In the genomic region with DNA sequence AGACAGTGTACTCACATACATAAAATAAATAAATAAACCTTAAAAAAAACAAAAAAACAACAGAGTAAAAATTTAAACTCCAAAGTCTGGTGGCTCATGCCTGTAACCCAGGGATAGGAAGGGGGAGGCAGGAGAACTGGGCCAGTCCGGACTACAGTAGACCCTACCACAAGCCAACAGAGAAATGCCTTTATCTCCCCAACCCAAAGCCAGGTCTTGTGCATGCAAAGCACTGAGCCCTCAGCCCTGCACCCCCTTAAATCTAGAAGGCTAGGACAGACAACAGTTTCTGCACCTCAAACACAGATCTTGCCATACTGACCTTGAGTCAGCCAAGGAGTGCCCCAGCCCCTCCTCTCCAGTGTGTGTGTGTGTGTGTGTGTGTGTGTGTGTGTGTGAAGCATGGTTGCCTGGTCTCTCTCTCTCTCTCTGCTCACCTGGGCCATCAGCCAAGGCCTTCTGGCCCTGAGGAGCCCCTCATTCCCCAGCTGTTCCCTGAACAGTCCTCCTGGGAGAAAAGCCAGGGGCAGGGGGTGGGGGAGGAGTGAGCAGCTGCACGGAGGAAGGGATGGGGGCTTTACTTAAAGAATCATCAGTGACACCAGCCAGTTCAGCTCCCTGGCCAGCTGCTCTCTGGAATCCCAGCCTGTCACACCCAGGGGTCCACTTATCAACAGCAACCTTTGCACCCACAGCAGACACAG, we compare ENCODE assay signal across 9 mouse cellular contexts. TPM values are rescaled to one million over a fixed set of nuclear protein-coding genes. Genes with fewer than 3 reads are reported as not detected.
DNase-seq lines count a peak whose midpoint lies in the region; ATAC-seq lines count a peak whose summit lies in the region.
"Had no signal": no experiment of that assay in that cellular context is flagged by ENCODE, and none has a peak within 500 bp of the region (broad histone marks: within the 10 kb centered on the region; RNA-seq: fewer than 3 reads in every experiment).

No protein-coding gene starts in this region.

- peaks cover 18% of the 10 kb centered on the region; the same call in 1 of the 2 replicates for H3K36me3 ChIP-seq in kidney, embryonic 15.5 days
- peaks cover 31% of the 10 kb centered on the region for H3K36me3 ChIP-seq in heart, embryonic 12.5 days
- H3K36me3 ChIP-seq in liver, embryonic 12.5 days, result peaks cover 12% of the 10 kb centered on the region

- no peaks in the 10 kb centered on the region for H3K27me3 ChIP-seq in kidney, embryonic 15.5 days
- H3K27me3 ChIP-seq in heart, embryonic 12.5 days (replicated peaks), result no peaks in the 10 kb centered on the region
- no peaks in the 10 kb centered on the region for H3K27me3 ChIP-seq in liver, embryonic 12.5 days (replicated peaks)

- ATAC-seq in kidney, embryonic 15.5 days (replicated peaks; ENCODE audit: low FRiP score), result peak; percentile 66
- ATAC-seq in heart, embryonic 12.5 days (ENCODE audit: insufficient number of reproducible peaks, low FRiP score), result peak; percentile 58
- no peak for ATAC-seq in liver, embryonic 12.5 days

- peaks cover 72% of the 10 kb centered on the region for H3K4me1 ChIP-seq in kidney, embryonic 15.5 days
- peaks cover 57% of the 10 kb centered on the region for H3K4me1 ChIP-seq in heart, embryonic 12.5 days (replicated peaks)
- H3K4me1 ChIP-seq in liver, embryonic 12.5 days, result peaks cover 39% of the 10 kb centered on the region

- H3K4me3 ChIP-seq in kidney, embryonic 15.5 days (replicated peaks), result no peak overlapping the region
- no peak overlapping the region; the same call in 1 of the 2 replicates for H3K4me3 ChIP-seq in heart, embryonic 12.5 days
- H3K4me3 ChIP-seq in liver, embryonic 12.5 days, result no peak overlapping the region

- H3K9ac ChIP-seq in kidney, embryonic 15.5 days, result no peak overlapping the region
- H3K9ac ChIP-seq in heart, embryonic 12.5 days, result peak overlapping the region; percentile 46; the same call in 1 of the 2 replicates
- H3K9ac ChIP-seq in liver, embryonic 12.5 days, result no peak overlapping the region

- no peak for DNase-seq in kidney, postnatal 36 days
- DNase-seq in adipocyte (ENCODE audit: low spot score), result peak; percentile 38
- peak; percentile 65 for DNase-seq in skeletal muscle tissue, adult 2 months (ENCODE audit: low read depth, low spot score)
- no peak for DNase-seq in thymus, postnatal 10 days (ENCODE audit: low spot score in 2 of 2)
- DNase-seq in layer of hippocampus, adult 9-11 months, result no peak

- peak overlapping the region; percentile 70 for H3K27ac ChIP-seq in kidney, embryonic 15.5 days
- peak overlapping the region; percentile 75 for H3K27ac ChIP-seq in heart, embryonic 12.5 days (ENCODE audit: poor library complexity, severe bottlenecking)
- peak overlapping the region; percentile 56; the same call in 1 of the 2 replicates for H3K27ac ChIP-seq in liver, embryonic 12.5 days

- no peaks in the 10 kb centered on the region for H3K9me3 ChIP-seq in kidney, embryonic 15.5 days (replicated peaks)
- no peaks in the 10 kb centered on the region for H3K9me3 ChIP-seq in heart, embryonic 12.5 days (replicated peaks)
- H3K9me3 ChIP-seq in liver, embryonic 12.5 days (replicated peaks), result no peaks in the 10 kb centered on the region
- H3K9me3 ChIP-seq: G1E had no signal

- 42% methylated on average over 2 of the region's 2 CpGs for WGBS in kidney, embryonic 15.5 days
- WGBS in heart, embryonic 12.5 days, result 43% methylated on average over 2 of the region's 2 CpGs
- 60% methylated on average over 2 of the region's 2 CpGs for WGBS in liver, embryonic 12.5 days (ENCODE audit: insufficient replicate concordance)

- no peak overlapping the region for H3K4me2 ChIP-seq in kidney, embryonic 15.5 days
- peak overlapping the region; percentile 35 for H3K4me2 ChIP-seq in heart, embryonic 12.5 days
- H3K4me2 ChIP-seq in liver, embryonic 12.5 days, result peak overlapping the region; percentile 0; the same call in 1 of the 2 replicates

RNA-seq across cellular contexts. Expression of a gene that starts 17.3 kb away (rescaled TPM):
- 9.5 and 11.1 TPM in 2 replicates for polyA plus RNA-seq in kidney, embryonic 15.5 days (2015; fragmentation: Nextera tagmentation; extraction: Ambion mirVana)
- polyA plus RNA-seq in heart, embryonic 12.5 days (2016; fragmentation: Nextera tagmentation; extraction: Ambion mirVana), result 11.4 and 12.0 TPM in 2 replicates
- polyA plus RNA-seq in liver, embryonic 12.5 days (2016; fragmentation: Nextera tagmentation; extraction: Ambion mirVana), result 2.3 and 2.6 TPM in 2 replicates

RNA-seq across cellular contexts. Expression of a gene that starts 34.3 kb away (rescaled TPM):
- 15.6 and 17.3 TPM in 2 replicates for polyA plus RNA-seq in kidney, embryonic 15.5 days (2015; fragmentation: Nextera tagmentation; extraction: Ambion mirVana)
- 11.3 and 12.2 TPM in 2 replicates for polyA plus RNA-seq in heart, embryonic 12.5 days (2016; fragmentation: Nextera tagmentation; extraction: Ambion mirVana)
- polyA plus RNA-seq in liver, embryonic 12.5 days (2016; fragmentation: Nextera tagmentation; extraction: Ambion mirVana), result 7.9 TPM in 2 replicates

RNA-seq across cellular contexts. Expression of a gene that starts 47.6 kb away (rescaled TPM):
- polyA plus RNA-seq in kidney, embryonic 15.5 days (2015; fragmentation: Nextera tagmentation; extraction: Ambion mirVana), result 502 and 516 TPM in 2 replicates
- 251 and 253 TPM in 2 replicates for polyA plus RNA-seq in heart, embryonic 12.5 days (2016; fragmentation: Nextera tagmentation; extraction: Ambion mirVana)
- 199 and 201 TPM in 2 replicates for polyA plus RNA-seq in liver, embryonic 12.5 days (2016; fragmentation: Nextera tagmentation; extraction: Ambion mirVana)

Comparison
In these comparisons a context has a peak if more than half of its experiments do, and no peak if none do; other contexts are left out.
1. DNase-seq: peak in adipocyte (single experiment) and skeletal muscle tissue, adult 2 months (single experiment); none in kidney, postnatal 36 days (0 of 2), thymus, postnatal 10 days (0 of 2) and layer of hippocampus, adult 9-11 months (single experiment).
2. Peak in every context shown above with its lines, with median percentiles within 50 percentile points of each other: H3K27ac ChIP-seq.